Mouse (Mus musculus): Measurements from ENCODE around the gene Parp4. TPM values are rescaled to one million over a fixed set of nuclear protein-coding genes. Genes with fewer than 3 reads are reported as not detected.

Parp4 gene
- polyA plus RNA-seq, 1 experiment, result 10.1 TPM

DNA sequence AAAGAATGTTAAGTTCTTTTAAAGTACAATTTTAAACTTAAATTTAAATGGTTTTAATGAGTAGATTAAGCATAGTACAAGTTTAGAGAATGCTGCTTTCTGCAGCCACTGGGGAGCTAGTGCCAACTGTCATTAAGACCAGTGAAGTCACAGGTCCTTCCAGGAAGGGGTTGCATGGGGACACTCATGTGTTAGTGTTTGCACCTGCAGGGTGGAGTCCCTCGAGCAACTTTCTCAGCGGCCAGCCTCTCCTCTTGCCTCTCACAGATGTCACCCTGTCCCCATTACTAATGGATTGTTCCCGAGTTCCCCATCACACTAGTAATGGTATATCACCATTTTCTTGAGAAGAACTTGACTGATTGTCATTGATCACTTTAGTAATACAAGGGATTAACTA, 37.8 kb downstream of the Parp4 start:
- H3ac ChIP-seq (ENCODE audit: control insufficient read depth, insufficient read length), result no peak overlapping the region
- TF ChIP-seq E2F4 (IDR thresholded peaks at IDR 0.05; ENCODE audit: insufficient read depth), result no peak
- no peak for TF ChIP-seq MYOG (IDR thresholded peaks at IDR 0.05; ENCODE audit: control insufficient read depth in 1 of 3, insufficient read depth in 1 of 3, insufficient read length in 2 of 3, low read depth in 2 of 3)
- no peak for TF ChIP-seq USF1 (IDR thresholded peaks at IDR 0.05; ENCODE audit: low read depth)
- no peaks in the 10 kb centered on the region for H3K27me3 ChIP-seq (ENCODE audit: control insufficient read depth, insufficient read depth, insufficient read length)
- peaks cover 69% of the 10 kb centered on the region for H3K36me3 ChIP-seq (ENCODE audit: control insufficient read depth, insufficient read depth)
- no peak overlapping the region for H3K4me3 ChIP-seq
- no peak overlapping the region for H3K4me2 ChIP-seq (ENCODE audit: low read depth)
- no peaks in the 10 kb centered on the region for H3K79me2 ChIP-seq (ENCODE audit: control insufficient read depth, insufficient read depth)

DNA sequence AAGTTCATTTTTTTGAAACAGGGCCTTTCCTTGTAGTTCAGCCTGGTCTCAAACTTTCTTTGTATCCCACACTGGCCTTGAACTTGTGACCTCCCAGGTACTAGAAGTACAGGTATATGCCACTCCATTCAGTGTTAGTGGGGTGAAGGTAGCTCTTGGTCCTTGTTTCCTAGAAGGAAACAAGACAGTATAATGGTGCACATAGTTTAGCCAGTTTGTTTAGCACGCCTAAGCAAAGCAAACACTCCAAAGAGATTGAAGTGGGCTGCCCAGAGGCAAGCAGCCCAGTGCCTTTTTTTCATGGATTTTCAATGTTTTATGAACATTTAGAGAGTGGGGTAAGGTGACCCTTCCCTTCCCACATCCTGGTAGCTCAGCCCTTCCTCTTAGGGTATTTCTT, 42.1 kb downstream of the Parp4 start:
- Histone ChIP-seq H3K27me3 (ENCODE audit: control insufficient read depth, insufficient read depth, insufficient read length) (no peaks in the 10 kb centered on the region), H3K4me2 (ENCODE audit: low read depth) (no peak overlapping the region), H3ac (ENCODE audit: control insufficient read depth, insufficient read length) (no peak overlapping the region), H3K4me3 (no peak overlapping the region), H3K79me2 (ENCODE audit: control insufficient read depth, insufficient read depth) (no peaks in the 10 kb centered on the region), H3K36me3 (ENCODE audit: control insufficient read depth, insufficient read depth) (peaks cover 59% of the 10 kb centered on the region)
- TF ChIP-seq REST (IDR thresholded peaks at IDR 0.05; ENCODE audit: insufficient read depth, insufficient read length) (no peak), MYOD1 (IDR thresholded peaks at IDR 0.05; ENCODE audit: control insufficient read depth in 1 of 3, insufficient read length in 2 of 3, low read depth in 2 of 3) (no peak), POLR2A (IDR thresholded peaks at IDR 0.05; ENCODE audit: insufficient read length, low read depth) (no peak), CEBPB (IDR thresholded peaks at IDR 0.05; ENCODE audit: insufficient read depth, poor library complexity, severe bottlenecking) (no peak), E2F4 (IDR thresholded peaks at IDR 0.05; ENCODE audit: insufficient read depth) (no peak), USF1 (IDR thresholded peaks at IDR 0.05; ENCODE audit: low read depth) (no peak), MAX (IDR thresholded peaks at IDR 0.05; ENCODE audit: low read depth) (no peak), SRF (IDR thresholded peaks at IDR 0.05; ENCODE audit: control insufficient read depth, insufficient read length, low read depth) (no peak), TCF12 (IDR thresholded peaks at IDR 0.05; ENCODE audit: insufficient read depth, poor library complexity, severe bottlenecking) (no peak), POLR2AphosphoS2 (IDR thresholded peaks at IDR 0.05; ENCODE audit: insufficient read length, low read depth) (no peak), TCF3 (IDR thresholded peaks at IDR 0.05; ENCODE audit: insufficient read length, low read depth) (no peak), MYOG (IDR thresholded peaks at IDR 0.05; ENCODE audit: control insufficient read depth in 1 of 3, insufficient read depth in 1 of 3, insufficient read length in 2 of 3, low read depth in 2 of 3) (no peak)

GRCm38 (mm10) chr14:56620425-56620824, 45.0 kb downstream of the Parp4 start:
- no peak overlapping the region for H3K4me2 ChIP-seq (ENCODE audit: low read depth)
- no peaks in the 10 kb centered on the region for H3K27me3 ChIP-seq (ENCODE audit: control insufficient read depth, insufficient read depth, insufficient read length)
- TF ChIP-seq MYOG (IDR thresholded peaks at IDR 0.05; ENCODE audit: control insufficient read depth in 1 of 3, insufficient read depth in 1 of 3, insufficient read length in 2 of 3, low read depth in 2 of 3) (no peak), SRF (IDR thresholded peaks at IDR 0.05; ENCODE audit: control insufficient read depth, insufficient read length, low read depth) (no peak), CEBPB (IDR thresholded peaks at IDR 0.05; ENCODE audit: insufficient read depth, poor library complexity, severe bottlenecking) (no peak), POLR2A (IDR thresholded peaks at IDR 0.05; ENCODE audit: insufficient read length, low read depth) (no peak), REST (IDR thresholded peaks at IDR 0.05; ENCODE audit: insufficient read depth, insufficient read length) (no peak), USF1 (IDR thresholded peaks at IDR 0.05; ENCODE audit: low read depth) (no peak), TCF12 (IDR thresholded peaks at IDR 0.05; ENCODE audit: insufficient read depth, poor library complexity, severe bottlenecking) (no peak), MAX (IDR thresholded peaks at IDR 0.05; ENCODE audit: low read depth) (no peak), E2F4 (IDR thresholded peaks at IDR 0.05; ENCODE audit: insufficient read depth) (no peak), TCF3 (IDR thresholded peaks at IDR 0.05; ENCODE audit: insufficient read length, low read depth) (no peak)
- no peak overlapping the region for H3K4me3 ChIP-seq
- H3ac ChIP-seq (ENCODE audit: control insufficient read depth, insufficient read length), result no peak overlapping the region
- peaks cover 64% of the 10 kb centered on the region for H3K36me3 ChIP-seq (ENCODE audit: control insufficient read depth, insufficient read depth)
- H3K79me2 ChIP-seq (ENCODE audit: control insufficient read depth, insufficient read depth), result no peaks in the 10 kb centered on the region

GRCm38 (mm10) chr14:56626202-56626601, 50.8 kb downstream of the Parp4 start:
- Histone ChIP-seq H3K4me2 (ENCODE audit: low read depth) (no peak overlapping the region), H3K27me3 (ENCODE audit: control insufficient read depth, insufficient read depth, insufficient read length) (no peaks in the 10 kb centered on the region), H3ac (ENCODE audit: control insufficient read depth, insufficient read length) (no peak overlapping the region), H3K79me2 (ENCODE audit: control insufficient read depth, insufficient read depth) (no peaks in the 10 kb centered on the region), H3K4me3 (no peak overlapping the region), H3K36me3 (ENCODE audit: control insufficient read depth, insufficient read depth) (peaks cover 62% of the 10 kb centered on the region)
- TF ChIP-seq TCF12 (IDR thresholded peaks at IDR 0.05; ENCODE audit: insufficient read depth, poor library complexity, severe bottlenecking) (no peak), MYOD1 (IDR thresholded peaks at IDR 0.05; ENCODE audit: control insufficient read depth in 1 of 3, insufficient read length in 2 of 3, low read depth in 2 of 3) (no peak), USF1 (IDR thresholded peaks at IDR 0.05; ENCODE audit: low read depth) (no peak), E2F4 (IDR thresholded peaks at IDR 0.05; ENCODE audit: insufficient read depth) (no peak), TCF3 (IDR thresholded peaks at IDR 0.05; ENCODE audit: insufficient read length, low read depth) (no peak), CEBPB (IDR thresholded peaks at IDR 0.05; ENCODE audit: insufficient read depth, poor library complexity, severe bottlenecking) (no peak), MYOG (IDR thresholded peaks at IDR 0.05; ENCODE audit: control insufficient read depth in 1 of 3, insufficient read depth in 1 of 3, insufficient read length in 2 of 3, low read depth in 2 of 3) (no peak), SRF (IDR thresholded peaks at IDR 0.05; ENCODE audit: control insufficient read depth, insufficient read length, low read depth) (no peak), MAX (IDR thresholded peaks at IDR 0.05; ENCODE audit: low read depth) (no peak), REST (IDR thresholded peaks at IDR 0.05; ENCODE audit: insufficient read depth, insufficient read length) (no peak), POLR2A (IDR thresholded peaks at IDR 0.05; ENCODE audit: insufficient read length, low read depth) (no peak), POLR2AphosphoS2 (IDR thresholded peaks at IDR 0.05; ENCODE audit: insufficient read length, low read depth) (no peak)

GRCm38 (mm10) chr14:56628336-56628735, 52.9 kb downstream of the Parp4 start:
- no peaks in the 10 kb centered on the region for H3K27me3 ChIP-seq (ENCODE audit: control insufficient read depth, insufficient read depth, insufficient read length)
- no peak overlapping the region for H3K4me3 ChIP-seq
- H3K79me2 ChIP-seq (ENCODE audit: control insufficient read depth, insufficient read depth), result no peaks in the 10 kb centered on the region
- H3K36me3 ChIP-seq (ENCODE audit: control insufficient read depth, insufficient read depth), result peaks cover 53% of the 10 kb centered on the region
- TF ChIP-seq USF1 (IDR thresholded peaks at IDR 0.05; ENCODE audit: low read depth) (no peak), TCF3 (IDR thresholded peaks at IDR 0.05; ENCODE audit: insufficient read length, low read depth) (no peak), POLR2AphosphoS2 (IDR thresholded peaks at IDR 0.05; ENCODE audit: insufficient read length, low read depth) (no peak), MYOD1 (IDR thresholded peaks at IDR 0.05; ENCODE audit: control insufficient read depth in 1 of 3, insufficient read length in 2 of 3, low read depth in 2 of 3) (no peak), MAX (IDR thresholded peaks at IDR 0.05; ENCODE audit: low read depth) (no peak), SRF (IDR thresholded peaks at IDR 0.05; ENCODE audit: control insufficient read depth, insufficient read length, low read depth) (no peak), POLR2A (IDR thresholded peaks at IDR 0.05; ENCODE audit: insufficient read length, low read depth) (no peak), E2F4 (IDR thresholded peaks at IDR 0.05; ENCODE audit: insufficient read depth) (no peak), CEBPB (IDR thresholded peaks at IDR 0.05; ENCODE audit: insufficient read depth, poor library complexity, severe bottlenecking) (no peak), TCF12 (IDR thresholded peaks at IDR 0.05; ENCODE audit: insufficient read depth, poor library complexity, severe bottlenecking) (no peak), REST (IDR thresholded peaks at IDR 0.05; ENCODE audit: insufficient read depth, insufficient read length) (no peak), MYOG (IDR thresholded peaks at IDR 0.05; ENCODE audit: control insufficient read depth in 1 of 3, insufficient read depth in 1 of 3, insufficient read length in 2 of 3, low read depth in 2 of 3) (no peak)
- H3ac ChIP-seq (ENCODE audit: control insufficient read depth, insufficient read length), result no peak overlapping the region
- H3K4me2 ChIP-seq (ENCODE audit: low read depth), result no peak overlapping the region

All from myocyte (in vitro differentiated cells).